Comparison of ENCODE assay signal across 10 mouse cellular contexts in genomic region chr9:106173363-106173762, GRCm38 (mm10). TPM values are rescaled to one million over a fixed set of nuclear protein-coding genes. Genes with fewer than 3 reads are reported as not detected.
A peak's percentile ranks its signal among the peaks of the same experiment; 100 is the strongest.
DNase-seq lines count a peak whose midpoint lies in the region; ATAC-seq and TF ChIP-seq lines count a peak whose summit lies in the region.
"Had no signal": no experiment of that assay in that cellular context is flagged by ENCODE, and none has a peak within 500 bp of the region (broad histone marks: within the 10 kb centered on the region; RNA-seq: fewer than 3 reads in every experiment).

No protein-coding gene starts in this region.

- WGBS in heart, embryonic 11.5 days (ENCODE audit: insufficient replicate concordance), result 79% methylated on average over 2 of the region's 2 CpGs
- WGBS in heart, adult 2 months, result 32% methylated on average over 2 of the region's 2 CpGs
- 67% methylated on average over 2 of the region's 2 CpGs for WGBS in hindbrain, embryonic 12.5 days
- WGBS in midbrain, embryonic 11.5 days, result 73% methylated on average over 2 of the region's 2 CpGs

- intact Hi-C loops in heart, adult 2 months (cut with DNase I), result loop anchor here (5.0 to 10.0 kb wide), 2 partner anchors 39 to 261 kb away; partner anchors contain the start of gene Acy1

- H3K9ac ChIP-seq in heart, embryonic 11.5 days (ENCODE audit: low read depth, low read length), result no peak overlapping the region
- no peak overlapping the region for H3K9ac ChIP-seq in heart, adult 2 months (ENCODE audit: low read depth, low read length)
- H3K9ac ChIP-seq in ES-E14 (ENCODE audit: insufficient read depth, low read depth, low read length, poor library complexity, severe bottlenecking), result peak overlapping the region; percentile 52; the same call in 1 of the 2 replicates
- H3K9ac ChIP-seq in hindbrain, embryonic 12.5 days, result no peak overlapping the region
- H3K9ac ChIP-seq in midbrain, embryonic 11.5 days (ENCODE audit: low read length), result no peak overlapping the region

- H3K79me2 ChIP-seq in heart, adult 2 months (replicated peaks; ENCODE audit: control insufficient read depth, insufficient read depth, low read length), result peaks cover 5% of the 10 kb centered on the region

- H3K9me3 ChIP-seq in heart, embryonic 11.5 days (replicated peaks; ENCODE audit: control insufficient read depth, low read length), result no peaks in the 10 kb centered on the region
- H3K9me3 ChIP-seq in ES-E14 (ENCODE audit: control insufficient read depth, insufficient read depth, low read depth, low read length), result no peaks in the 10 kb centered on the region
- H3K9me3 ChIP-seq in hindbrain, embryonic 12.5 days (replicated peaks), result no peaks in the 10 kb centered on the region
- no peaks in the 10 kb centered on the region for H3K9me3 ChIP-seq in midbrain, embryonic 11.5 days (ENCODE audit: control insufficient read depth, low read length)

- ATAC-seq in heart, embryonic 11.5 days (replicated peaks; ENCODE audit: insufficient number of reproducible peaks, low FRiP score, low TSS enrichment), result no peak
- ATAC-seq in hindbrain, embryonic 12.5 days (ENCODE audit: low FRiP score), result no peak
- ATAC-seq in midbrain, embryonic 11.5 days (ENCODE audit: low FRiP score), result no peak

- peaks cover 8% of the 10 kb centered on the region for H3K36me3 ChIP-seq in heart, embryonic 11.5 days (ENCODE audit: control insufficient read depth, insufficient read depth, low read length)
- peaks cover 45% of the 10 kb centered on the region for H3K36me3 ChIP-seq in heart, adult 2 months (ENCODE audit: control insufficient read depth, insufficient read depth, low read length)
- H3K36me3 ChIP-seq in ES-E14 (ENCODE audit: control insufficient read depth, insufficient read depth, low read length, poor library complexity, severe bottlenecking), result peaks cover 19% of the 10 kb centered on the region
- H3K36me3 ChIP-seq in hindbrain, embryonic 12.5 days, result peaks cover 16% of the 10 kb centered on the region
- H3K36me3 ChIP-seq in midbrain, embryonic 11.5 days (ENCODE audit: control insufficient read depth, insufficient read depth, low read length), result peaks cover 6% of the 10 kb centered on the region; the same call in 1 of the 2 replicates

- TF ChIP-seq POLR2A in heart, adult 2 months (IDR thresholded peaks at IDR 0.05; ENCODE audit: insufficient read depth, low read depth, low read length), result no peak

- H3K27ac ChIP-seq in heart, embryonic 11.5 days (ENCODE audit: low read depth, low read length), result no peak overlapping the region
- no peak overlapping the region; the same call in 1 of the 2 replicates for H3K27ac ChIP-seq in heart, adult 2 months
- H3K27ac ChIP-seq in ES-E14 (ENCODE audit: insufficient read depth, low read depth, low read length, poor library complexity, severe bottlenecking), result no peak overlapping the region
- no peak overlapping the region for H3K27ac ChIP-seq in hindbrain, embryonic 12.5 days
- H3K27ac ChIP-seq in midbrain, embryonic 11.5 days (ENCODE audit: low read depth, low read length), result no peak overlapping the region

- H3K27me3 ChIP-seq in heart, embryonic 11.5 days (ENCODE audit: control insufficient read depth, insufficient read depth, low read length), result no peaks in the 10 kb centered on the region
- H3K27me3 ChIP-seq in heart, adult 2 months (ENCODE audit: control insufficient read depth, insufficient read depth, low read length), result no peaks in the 10 kb centered on the region
- no peaks in the 10 kb centered on the region for H3K27me3 ChIP-seq in hindbrain, embryonic 12.5 days
- no peaks in the 10 kb centered on the region for H3K27me3 ChIP-seq in midbrain, embryonic 11.5 days (ENCODE audit: control insufficient read depth, insufficient read depth, low read length)

- peak overlapping the region; percentile 82 for H3K4me2 ChIP-seq in heart, embryonic 11.5 days
- H3K4me2 ChIP-seq in hindbrain, embryonic 12.5 days (replicated peaks), result peak overlapping the region; percentile 66
- H3K4me2 ChIP-seq in midbrain, embryonic 11.5 days, result peak overlapping the region; percentile 69

- in situ Hi-C loops in ES-E14 (cut with MboI; ENCODE audit: low sequenced_read_pairs in 2 of 2, unreplicated experiment in 2 of 2), result no loop called here

- peaks cover 24% of the 10 kb centered on the region for H3K4me1 ChIP-seq in heart, embryonic 11.5 days (ENCODE audit: control insufficient read depth, insufficient read depth, low read length)
- H3K4me1 ChIP-seq in heart, adult 2 months (ENCODE audit: control insufficient read depth, insufficient read depth, low read length), result peaks cover 15% of the 10 kb centered on the region
- peaks cover 10 to 12% of the 10 kb centered on the region in 2 experiments for H3K4me1 ChIP-seq in ES-E14 (ENCODE audit: control insufficient read depth in 2 of 2, insufficient read depth in 2 of 2, low read length in 2 of 2, poor library complexity in 1 of 2)
- H3K4me1 ChIP-seq in hindbrain, embryonic 12.5 days, result peaks cover 23% of the 10 kb centered on the region
- H3K4me1 ChIP-seq in midbrain, embryonic 11.5 days (ENCODE audit: control insufficient read depth, insufficient read depth, low read length), result peaks cover 12% of the 10 kb centered on the region

- TF ChIP-seq CTCF in heart, adult 2 months (IDR thresholded peaks at IDR 0.05), result no peak

- peak overlapping the region; percentile 98 for H3K4me3 ChIP-seq in heart, embryonic 11.5 days (ENCODE audit: low read depth, low read length)
- H3K4me3 ChIP-seq in heart, adult 2 months, result no peak overlapping the region
- peak overlapping the region in 1 of 2 experiments; percentile 40; a peak in 2 of 4 replicates for H3K4me3 ChIP-seq in ES-E14 (ENCODE audit: insufficient read depth in 1 of 2, low read depth in 1 of 2, low read length in 2 of 2, poor library complexity in 1 of 2, severe bottlenecking in 1 of 2)
- peak overlapping the region; percentile 92 for H3K4me3 ChIP-seq in hindbrain, embryonic 12.5 days
- H3K4me3 ChIP-seq in midbrain, embryonic 11.5 days (ENCODE audit: low read depth, low read length), result peak overlapping the region; percentile 12; the same call in 1 of the 2 replicates

- TF ChIP-seq EP300 in heart, adult 2 months (IDR thresholded peaks at IDR 0.05; ENCODE audit: insufficient read depth, low read depth, low read length), result no peak

- DNase-seq in heart, adult 2 months, result no peak
- no peak for DNase-seq in ES-E14 (ENCODE audit: low read depth, low spot score)
- no peak for DNase-seq in midbrain, embryonic 11.5 days (ENCODE audit: low spot score, missing footprints)
- DNase-seq in thymus, postnatal 25 days, result no peak
- no peak for DNase-seq in right cerebral cortex, postnatal 14 days
- no peak for DNase-seq in spleen, postnatal 10 days (ENCODE audit: low spot score in 2 of 2)
- DNase-seq: heart, postnatal 14 days; lung, postnatal 10 days had no signal

TF ChIP-seq in ES-E14, 5 proteins besides CTCF, POLR2A, EP300 and RAD21:
- TF ChIP-seq MAFK (IDR thresholded peaks at IDR 0.05; ENCODE audit: insufficient read depth, low read depth, low read length) (no peak), ZNF384 (IDR thresholded peaks at IDR 0.05; ENCODE audit: low read depth, low read length) (no peak), HCFC1 (IDR thresholded peaks at IDR 0.05; ENCODE audit: borderline replicate concordance, insufficient read depth, low read length) (no peak), CHD2 (IDR thresholded peaks at IDR 0.05; ENCODE audit: low read depth, low read length) (no peak), ZC3H11A (IDR thresholded peaks at IDR 0.05; ENCODE audit: borderline replicate concordance, low read depth, low read length) (no peak)

RNA-seq across cellular contexts. Expression of gene Wdr82, which starts 2.6 kb away (rescaled TPM):
- 22.7 and 24.4 TPM in 2 replicates for polyA plus RNA-seq in heart, embryonic 11.5 days (2014; fragmentation: Nextera tagmentation; extraction: Ambion mirVana)
- total RNA-seq in heart, adult 2 months (2021), result 10 to 100 TPM; 35.1 to 37.0 TPM
- polyA plus RNA-seq in heart, adult 2 months (2012; rRNA removed), result 30.5 and 61.6 TPM in 2 replicates
- 83.7 and 95.8 TPM in 2 replicates for total RNA-seq in ES-E14 (2012; rRNA removed)
- 34.1 and 38.9 TPM in 2 replicates for polyA plus RNA-seq in hindbrain, embryonic 12.5 days (2016; fragmentation: Nextera tagmentation; extraction: Ambion mirVana)
- 30.2 and 32.6 TPM in 2 replicates for polyA plus RNA-seq in midbrain, embryonic 11.5 days (2014; fragmentation: Nextera tagmentation; extraction: Ambion mirVana)

RNA-seq across cellular contexts. Expression of gene Glyctk, which starts 15.4 kb away (rescaled TPM):
- 0.57 and 1.1 TPM in 2 replicates for polyA plus RNA-seq in heart, embryonic 11.5 days (2014; fragmentation: Nextera tagmentation; extraction: Ambion mirVana)
- 1 to 10 TPM; 1.6 to 2.3 TPM for total RNA-seq in heart, adult 2 months (2021)
- 2.0 and 3.4 TPM in 2 replicates for polyA plus RNA-seq in heart, adult 2 months (2012; rRNA removed)
- total RNA-seq in ES-E14 (2012; rRNA removed), result 3.2 and 5.5 TPM in 2 replicates
- polyA plus RNA-seq in hindbrain, embryonic 12.5 days (2016; fragmentation: Nextera tagmentation; extraction: Ambion mirVana), result 5.1 and 5.6 TPM in 2 replicates
- polyA plus RNA-seq in midbrain, embryonic 11.5 days (2014; fragmentation: Nextera tagmentation; extraction: Ambion mirVana), result 5.6 and 6.3 TPM in 2 replicates

RNA-seq across cellular contexts. Expression of gene Ppm1m, which starts 26.2 kb away (rescaled TPM):
- 20.6 and 23.5 TPM in 2 replicates for polyA plus RNA-seq in heart, embryonic 11.5 days (2014; fragmentation: Nextera tagmentation; extraction: Ambion mirVana)
- 10 to 100 TPM; 10.8 to 12.1 TPM for total RNA-seq in heart, adult 2 months (2021)
- 17.4 and 18.9 TPM in 2 replicates for polyA plus RNA-seq in heart, adult 2 months (2012; rRNA removed)
- 40.6 and 53.9 TPM in 2 replicates for total RNA-seq in ES-E14 (2012; rRNA removed)
- 32.3 and 37.0 TPM in 2 replicates for polyA plus RNA-seq in hindbrain, embryonic 12.5 days (2016; fragmentation: Nextera tagmentation; extraction: Ambion mirVana)
- 23.6 and 26.9 TPM in 2 replicates for polyA plus RNA-seq in midbrain, embryonic 11.5 days (2014; fragmentation: Nextera tagmentation; extraction: Ambion mirVana)

RNA-seq across cellular contexts. Expression of gene Twf2, which starts 29.5 kb away (rescaled TPM):
- 55.6 and 62.2 TPM in 2 replicates for polyA plus RNA-seq in heart, embryonic 11.5 days (2014; fragmentation: Nextera tagmentation; extraction: Ambion mirVana)
- 100 to 1,000 TPM; 182 to 219 TPM for total RNA-seq in heart, adult 2 months (2021)
- polyA plus RNA-seq in heart, adult 2 months (2012; rRNA removed), result 251 and 268 TPM in 2 replicates
- total RNA-seq in ES-E14 (2012; rRNA removed), result 135 and 139 TPM in 2 replicates
- 60.2 and 62.1 TPM in 2 replicates for polyA plus RNA-seq in hindbrain, embryonic 12.5 days (2016; fragmentation: Nextera tagmentation; extraction: Ambion mirVana)
- 55.6 and 61.4 TPM in 2 replicates for polyA plus RNA-seq in midbrain, embryonic 11.5 days (2014; fragmentation: Nextera tagmentation; extraction: Ambion mirVana)

RNA-seq across cellular contexts. Expression of gene Tlr9, which starts 49.0 kb away (rescaled TPM):
- polyA plus RNA-seq in heart, embryonic 11.5 days (2014; fragmentation: Nextera tagmentation; extraction: Ambion mirVana), result not detected in 2 replicates
- total RNA-seq in heart, adult 2 months (2021), result under 1 TPM; 0.39 to 0.47 TPM
- polyA plus RNA-seq in heart, adult 2 months (2012; rRNA removed), result 1.1 and 1.9 TPM in 2 replicates
- 0.09 TPM in 1 of 2 replicates, not detected in the other for total RNA-seq in ES-E14 (2012; rRNA removed)
- 0.05 and 0.07 TPM in 2 replicates for polyA plus RNA-seq in hindbrain, embryonic 12.5 days (2016; fragmentation: Nextera tagmentation; extraction: Ambion mirVana)
- polyA plus RNA-seq in midbrain, embryonic 11.5 days (2014; fragmentation: Nextera tagmentation; extraction: Ambion mirVana), result 0.15 TPM in 1 of 2 replicates, not detected in the other
